Mouse (Mus musculus) left cerebral cortex, adult 9 months (tissue): ENCODE results near the gene Lrsam1.

Experiments
- DNase-seq, 2 experiments: peaks; one replicate each; pipeline ENCODE4 v3.0.0; 2022; ENCODE audit warnings: low spot score in 2 of 2

Lrsam1 gene

DNA sequence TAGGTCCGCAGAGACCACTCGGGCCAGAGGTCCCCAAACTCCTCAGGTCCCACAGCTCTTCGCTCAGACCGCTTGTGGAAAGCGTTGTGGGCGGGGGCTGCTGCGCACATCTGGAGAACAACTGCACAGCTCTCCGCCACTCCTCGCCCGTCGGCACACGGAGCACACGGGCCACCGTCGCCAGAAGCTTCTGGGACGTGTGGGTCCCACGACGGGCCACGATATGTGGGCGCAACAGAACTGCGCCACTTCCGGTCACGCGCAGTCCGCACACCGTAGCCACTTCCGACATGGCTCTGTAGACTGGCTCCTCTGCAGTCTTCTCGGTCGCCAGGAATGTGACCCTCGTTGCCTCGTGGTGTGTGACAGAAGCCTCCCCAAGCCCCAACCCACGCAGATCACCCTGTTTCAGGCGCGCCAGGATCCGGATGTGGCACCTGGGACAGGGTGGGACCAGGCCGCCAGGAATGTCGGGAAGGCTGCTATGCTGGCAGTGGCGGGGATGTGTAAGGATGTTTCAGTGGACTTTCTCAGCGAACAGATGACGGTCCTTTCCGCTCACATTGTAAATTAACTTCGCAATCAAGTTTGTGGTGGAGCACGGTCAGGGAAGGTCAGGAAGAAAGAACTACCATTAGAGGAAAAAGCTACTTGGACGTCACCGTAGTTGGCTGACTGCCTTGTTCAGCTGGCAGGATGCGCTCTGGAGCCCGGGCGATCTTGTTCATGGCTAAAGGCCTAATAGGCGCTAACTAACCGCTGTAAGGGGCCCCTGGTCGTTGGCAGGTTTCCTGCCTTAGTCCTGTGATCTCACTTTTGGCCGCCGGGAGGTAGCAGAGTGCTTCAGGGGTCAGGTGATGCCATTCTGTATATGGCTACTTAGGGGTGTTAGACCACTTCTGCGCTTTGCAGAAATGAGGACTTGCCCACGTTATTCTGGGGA lies 5.5 kb upstream of the Lrsam1 start:
- peak; percentile 76 to 88 for DNase-seq

GRCm38 (mm10) chr2:32966184-32966688 lies 4.8 kb upstream of the Lrsam1 start:
- no peak for DNase-seq

- DNase-seq: no peak
Measured at GRCm38 (mm10) chr2:32965511-32966183, 4.2 kb upstream of the Lrsam1 start.

DNA sequence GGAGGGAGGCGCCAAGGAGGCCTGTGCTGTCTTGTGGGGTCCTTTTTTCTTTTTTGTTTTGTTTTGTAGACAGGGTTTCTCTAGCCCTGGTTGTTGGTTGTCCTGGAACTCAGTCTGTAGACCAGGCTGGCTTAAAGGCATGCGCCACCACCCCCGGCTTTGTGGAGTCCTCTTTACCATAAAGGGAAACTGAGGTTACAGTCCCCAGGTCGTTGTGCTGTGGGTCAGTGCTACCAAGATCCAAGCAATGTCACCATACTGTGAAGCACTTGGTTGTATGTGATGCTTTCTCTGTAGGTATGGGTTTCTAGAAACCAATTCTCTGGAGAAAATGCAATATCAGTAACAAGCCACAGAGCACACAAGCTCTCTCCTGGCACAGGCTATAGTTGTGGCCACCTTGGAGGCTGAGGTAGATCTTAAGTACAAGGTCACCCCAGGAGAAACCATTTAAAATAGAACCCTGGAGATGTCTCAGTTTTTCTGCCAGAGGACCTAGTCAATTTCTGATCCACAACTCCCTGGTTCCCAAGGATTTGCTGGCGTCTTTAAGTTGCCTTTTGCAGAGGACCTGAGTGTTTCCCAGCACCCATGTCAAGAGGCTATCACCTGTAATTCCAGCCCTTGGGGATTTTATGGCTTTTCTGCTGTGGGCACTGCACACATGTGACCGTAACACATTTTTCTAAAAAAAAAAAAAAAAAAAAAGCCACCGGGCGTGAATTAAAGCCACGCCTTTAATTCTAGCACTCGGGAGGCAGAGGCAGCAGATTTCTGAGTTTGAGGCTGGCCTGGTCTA lies 3.4 kb upstream of the Lrsam1 start:
- DNase-seq: no peak

GRCm38 (mm10) chr2:32963981-32964380 lies 2.6 kb upstream of the Lrsam1 start:
- DNase-seq: no peak

DNA sequence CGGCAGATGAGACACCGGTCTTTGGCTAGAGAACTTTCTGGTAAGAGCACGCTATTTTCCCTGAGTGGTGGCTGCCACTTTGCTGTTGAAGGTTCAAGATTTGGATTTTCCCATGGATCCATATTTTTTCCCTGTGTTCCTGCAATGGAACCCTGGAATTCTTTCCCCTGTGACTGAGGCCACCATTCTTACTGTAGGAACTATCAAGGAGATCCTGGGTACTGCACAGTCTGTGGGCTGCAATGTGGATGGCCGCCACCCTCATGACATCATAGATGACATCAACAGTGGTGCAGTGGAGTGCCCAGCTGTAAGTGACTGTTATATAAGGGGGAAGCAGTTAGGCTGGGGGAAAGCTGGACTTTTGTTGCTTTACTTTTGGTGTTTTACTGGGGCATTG lies 2.1 kb upstream of the Lrsam1 start:
- DNase-seq: no peak

GRCm38 (mm10) chr2:32962875-32963220 lies 1.4 kb upstream of the Lrsam1 start:
- DNase-seq: no peak

DNA sequence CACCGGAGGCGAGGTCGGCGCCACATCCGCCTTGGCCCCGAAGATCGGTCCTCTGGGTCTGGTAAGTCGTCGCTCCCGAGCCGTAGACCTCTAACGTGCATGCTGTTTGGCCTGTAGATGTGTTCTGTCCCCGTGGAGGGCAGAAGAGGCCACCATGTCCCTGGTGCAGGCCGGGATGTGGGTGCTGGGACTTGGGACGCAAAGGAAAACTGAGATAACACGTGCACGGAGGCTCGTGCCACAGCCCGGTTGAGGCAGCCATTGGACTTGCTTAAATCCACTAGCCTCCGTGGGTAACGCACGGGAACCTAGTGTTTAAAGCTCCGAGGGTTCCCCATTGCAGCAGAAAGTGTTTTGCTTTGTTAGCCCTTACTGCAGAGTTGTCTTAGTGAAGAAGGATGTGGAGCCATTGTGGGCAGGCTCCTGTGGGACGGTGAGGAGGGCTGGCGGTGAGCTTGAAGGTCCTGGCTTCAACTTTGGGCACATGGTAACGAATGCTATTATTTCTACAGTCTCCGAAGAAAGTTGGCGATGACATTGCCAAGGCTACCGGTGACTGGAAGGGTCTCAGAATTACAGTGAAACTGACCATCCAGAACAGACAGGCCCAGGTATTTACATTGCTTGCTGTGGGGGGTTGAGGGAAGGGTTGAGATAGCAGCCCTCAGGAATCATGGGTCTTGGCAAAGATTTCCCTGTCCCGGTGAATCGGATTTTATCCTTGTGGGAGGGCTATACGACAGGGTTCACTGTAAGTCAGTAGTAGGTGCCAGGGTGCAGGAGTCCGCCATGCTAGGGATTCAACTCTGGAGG lies 854 bp upstream of the Lrsam1 start:
- DNase-seq: no peak

DNA sequence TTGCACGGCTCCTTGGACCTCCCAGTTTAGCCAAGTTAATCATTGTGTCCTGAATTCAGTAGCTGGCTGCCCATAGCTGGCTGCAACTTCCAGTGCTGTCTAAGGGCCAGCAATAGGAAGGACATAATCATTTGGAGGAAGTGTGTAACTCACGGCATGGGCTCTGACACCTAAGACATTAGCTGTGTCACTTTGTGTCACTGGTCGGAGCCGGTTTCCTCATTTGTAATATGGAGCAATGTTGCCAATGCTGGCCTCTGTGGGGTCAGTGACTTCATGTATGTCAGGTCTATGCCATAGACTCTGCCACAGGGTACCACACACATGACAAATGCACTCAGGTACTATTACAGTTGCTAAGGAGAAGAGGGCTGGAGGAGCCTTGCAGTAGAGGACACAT lies 1.1 kb downstream of the Lrsam1 start:
- DNase-seq: no peak

DNA sequence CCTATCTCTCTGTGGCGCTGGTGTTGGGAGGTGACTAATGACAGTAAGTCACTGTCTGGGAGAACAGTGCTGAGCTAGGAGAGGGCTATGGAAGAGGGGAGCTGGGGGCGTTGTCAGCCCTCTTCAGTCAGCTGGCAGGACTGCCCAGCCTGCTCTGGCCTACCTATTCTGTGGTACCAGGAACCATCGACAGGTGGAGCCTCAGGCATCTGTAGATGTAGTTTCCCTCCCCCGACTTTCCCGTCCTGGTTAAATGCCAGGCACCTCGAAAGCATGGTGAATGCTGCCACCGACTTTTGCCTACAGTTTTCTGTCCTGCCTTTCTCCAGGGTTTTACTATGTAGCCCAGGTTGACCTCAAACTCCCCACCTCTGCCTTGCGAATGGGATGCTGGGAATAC lies 4.1 kb downstream of the Lrsam1 start:
- peak in 1 of 2 experiments; percentile 48 for DNase-seq

- DNase-seq: no peak
Measured at GRCm38 (mm10) chr2:32954581-32954980, 6.8 kb downstream of the Lrsam1 start.

- DNase-seq: no peak
Measured at GRCm38 (mm10) chr2:32947454-32947853, 14.0 kb downstream of the Lrsam1 start.

DNA sequence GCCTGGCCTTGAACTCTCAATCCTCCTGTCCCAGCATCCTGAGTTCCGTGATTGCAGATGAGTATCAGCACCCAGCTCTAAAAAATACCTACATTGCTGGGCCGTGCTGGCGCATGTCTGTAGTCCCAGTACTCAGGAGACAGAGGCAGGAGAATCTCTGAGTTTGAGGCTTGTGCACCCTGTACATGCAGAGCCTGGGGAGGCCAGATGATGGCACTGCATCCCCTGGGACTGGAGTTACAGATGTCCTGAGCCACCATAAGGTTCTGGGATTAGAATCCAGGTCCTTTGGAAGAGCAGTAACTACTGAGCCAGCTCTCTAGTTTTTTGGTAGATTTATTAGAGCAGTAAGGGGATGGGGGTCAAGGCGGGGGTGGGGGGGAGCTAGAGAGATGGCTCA lies 20.9 kb downstream of the Lrsam1 start:
- no peak for DNase-seq

GRCm38 (mm10) chr2:32939418-32939817 lies 22.0 kb downstream of the Lrsam1 start:
- peak in 1 of 2 experiments; percentile 62 for DNase-seq

DNA sequence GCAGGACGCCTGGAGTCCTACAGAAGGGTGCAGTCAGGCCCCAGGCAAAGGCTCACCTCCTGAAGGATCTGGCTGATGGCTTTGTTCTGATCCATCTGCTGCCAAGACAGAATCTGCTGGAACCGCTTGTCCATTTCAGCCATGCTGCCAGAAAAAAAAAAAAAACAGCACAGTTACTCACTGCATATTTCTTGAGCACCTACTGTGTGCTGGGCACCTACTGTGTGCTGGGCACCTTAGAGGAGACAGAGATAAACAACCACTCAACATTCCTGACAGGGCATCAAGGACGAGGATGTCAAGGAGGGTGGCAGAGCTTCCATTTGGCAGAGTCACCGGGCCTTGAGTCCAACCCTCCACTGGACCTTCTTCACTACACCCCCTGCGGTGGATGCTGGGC lies 22.7 kb downstream of the Lrsam1 start:
- no peak for DNase-seq

DNA sequence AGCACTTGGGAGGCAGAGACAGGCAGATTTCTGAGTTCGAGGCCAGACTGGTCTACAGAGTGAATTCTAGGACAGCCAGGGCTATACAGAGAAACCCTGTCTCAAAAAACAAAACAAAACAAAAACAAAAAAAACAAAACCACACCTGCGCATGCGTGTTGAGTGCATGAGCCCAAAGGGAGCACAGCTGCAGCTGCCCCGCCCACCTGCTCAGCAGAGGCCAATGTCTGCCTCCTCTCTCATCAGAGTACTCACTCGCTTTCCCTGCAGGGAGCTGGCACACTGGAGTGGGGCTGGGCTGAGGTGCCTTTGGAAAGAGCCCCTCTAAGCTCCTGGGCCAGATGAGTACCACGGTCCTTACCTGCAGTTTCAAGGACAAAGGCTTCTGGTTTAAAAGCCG lies 29.7 kb downstream of the Lrsam1 start:
- DNase-seq: no peak

DNA sequence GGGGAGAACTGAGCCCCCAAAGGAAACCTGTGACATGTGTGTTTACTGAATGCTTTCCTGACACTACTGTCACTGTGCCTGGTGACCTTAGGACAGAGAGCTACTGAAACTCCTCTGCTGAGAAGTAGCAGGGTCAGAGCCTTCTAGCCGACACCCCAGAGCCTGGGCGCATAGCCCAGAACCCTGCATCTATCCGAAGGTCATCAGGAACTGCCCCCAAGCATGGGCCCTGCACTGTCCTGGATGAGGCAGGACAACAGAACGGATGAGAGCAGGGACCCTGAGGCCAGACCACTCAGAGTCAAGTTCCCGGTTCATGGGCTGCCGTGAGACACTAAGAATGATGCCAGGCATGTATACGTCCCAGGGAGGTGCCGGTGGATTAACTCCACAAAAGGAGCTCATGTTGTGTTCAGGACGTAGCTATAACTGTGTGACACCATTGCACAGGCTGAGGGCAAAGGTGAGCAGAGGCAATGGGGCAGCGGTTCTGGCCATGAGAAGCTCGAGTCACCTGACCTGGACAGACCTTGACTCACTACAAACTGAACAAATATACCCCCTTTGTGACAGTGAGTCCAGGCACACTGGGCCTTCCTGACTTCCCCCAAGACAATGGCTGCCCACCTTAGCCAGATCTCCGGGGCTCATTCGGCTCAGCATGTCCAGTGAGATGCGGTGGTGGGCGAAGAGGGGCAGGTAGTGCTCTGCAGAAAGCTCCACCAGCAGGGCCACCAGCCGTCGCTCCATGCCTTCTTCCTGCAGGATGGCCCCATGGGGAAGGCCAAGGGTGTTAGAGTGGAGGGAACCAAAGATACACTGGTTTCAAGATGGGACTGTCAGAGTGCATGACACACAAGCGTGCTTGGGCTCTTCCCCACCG lies 32.2 kb downstream of the Lrsam1 start:
- DNase-seq: no peak

GRCm38 (mm10) chr2:32928235-32928946 lies 33.0 kb downstream of the Lrsam1 start:
- peak in 1 of 2 experiments; percentile 83 for DNase-seq

DNA sequence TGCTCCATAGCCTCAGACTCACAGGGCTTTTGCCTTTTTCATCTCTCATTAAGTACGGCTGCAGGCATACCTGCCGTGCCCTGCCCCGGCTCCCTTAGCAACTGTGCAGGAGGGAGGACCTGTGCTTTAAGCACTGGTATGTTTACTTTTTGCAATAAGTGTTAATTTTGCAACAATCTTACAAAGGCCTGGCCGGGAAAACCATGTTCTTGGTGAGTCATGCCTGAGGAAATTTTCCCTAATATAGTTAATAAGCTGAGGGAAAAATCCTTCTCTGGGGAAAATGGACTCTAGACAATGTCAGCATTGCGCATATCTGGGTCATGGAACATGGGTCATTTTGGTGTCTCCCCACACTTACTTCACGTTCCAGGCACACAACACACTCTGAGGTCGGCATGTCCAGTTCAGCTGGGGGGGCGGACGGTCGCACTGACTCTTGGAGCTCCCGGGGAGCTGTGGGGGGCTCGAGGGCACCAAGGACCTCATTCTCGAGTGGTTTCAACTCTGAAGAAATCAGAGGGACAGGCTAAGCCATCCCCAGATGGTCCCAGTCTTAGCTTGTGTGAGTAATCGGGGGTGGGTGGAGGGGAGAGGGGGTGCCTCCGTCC lies 33.7 kb downstream of the Lrsam1 start:
- DNase-seq: no peak
